Mouse (Mus musculus) liver, embryonic 11.5 days (tissue): ENCODE results near the gene Nup107. TPM values are rescaled to one million over a fixed set of nuclear protein-coding genes. Genes with fewer than 3 reads are reported as not detected.
"Not testable (repeated sequence)": the region's sequence is repeated elsewhere in the genome, so short reads cannot be mapped to it uniquely, and the experiment has no call there.

Experiments
- ATAC-seq: fragments of 200-750 bp; cut with Nextera tagmentation; replicated peaks from 2 replicates; pipeline ENCODE4 v1.8.0; 2017; ENCODE audit warnings: moderate number of reproducible peaks, mild to moderate bottlenecking, moderate TSS enrichment, moderate library complexity; ENCODE audit not compliant: low FRiP score
- DNase-seq: peaks from one replicate; pipeline ENCODE4 v3.0.0-alpha.2; 2017; ENCODE audit warnings: low spot score
- H3K27ac ChIP-seq: fragments of 300-500 bp; sonication (generic); 2 replicates; pipeline ENCODE4 v1.5.1; 2014; ENCODE audit warnings: mild to moderate bottlenecking, low read depth, low read length, control low read depth
- H3K27me3 ChIP-seq: fragments of 300-500 bp; sonication (generic); replicated peaks from 2 replicates; pipeline ENCODE4 v1.6.1; 2014; ENCODE audit warnings: low read length, mixed read lengths; ENCODE audit not compliant: control insufficient read depth, insufficient read depth
- H3K36me3 ChIP-seq: fragments of 300-500 bp; sonication (generic); 2 replicates; pipeline ENCODE4 v1.6.1; 2014; ENCODE audit warnings: mild to moderate bottlenecking, low read length, moderate library complexity, mixed read lengths; ENCODE audit not compliant: control insufficient read depth, insufficient read depth
- H3K4me1 ChIP-seq: fragments of 300-500 bp; sonication (generic); replicated peaks from 2 replicates; pipeline ENCODE4 v1.6.1; 2014; ENCODE audit warnings: low read length, mixed read lengths; ENCODE audit not compliant: control insufficient read depth, insufficient read depth
- H3K4me2 ChIP-seq: fragments of 300-500 bp; sonication (generic); 2 replicates; pipeline ENCODE4 v1.6.1; 2014; ENCODE audit warnings: mild to moderate bottlenecking, control low read depth, moderate library complexity
- H3K4me3 ChIP-seq: fragments of 300-500 bp; sonication (generic); 2 replicates; pipeline ENCODE4 v1.5.1; 2014; ENCODE audit warnings: low read depth, low read length, control low read depth
- H3K9ac ChIP-seq: fragments of 300-500 bp; sonication (generic); 2 replicates; pipeline ENCODE4 v1.6.1; 2014; ENCODE audit warnings: low read depth, low read length, control low read depth
- H3K9me3 ChIP-seq: fragments of 300-500 bp; sonication (generic); 2 replicates; pipeline ENCODE4 v1.6.1; 2016; ENCODE audit warnings: low read length, inconsistent platforms, mixed read lengths; ENCODE audit not compliant: control insufficient read depth
- WGBS: fragments of 180-500 bp; shearing (Covaris S2); extraction: QIAGEN DNeasy Blood & Tissue Kit; methylation state at CpG from one replicate; pipeline ENCODE4 v1.1.7; 2014; 5-methylcytosine and 5-hydroxymethylcytosine counted together
- polyA plus RNA-seq: library from polyadenylated mRNA; unstranded; fragments of >200 nt; fragmentation: Nextera tagmentation; extraction: Ambion mirVana; gene quantifications from 2 replicates; pipeline ENCODE4 v1.2.1, GENCODE M21; 2014

The Nup107 gene
- polyA plus RNA-seq, 1 experiment from 2014 or later, result 102 TPM

GRCm38 (mm10) chr10:117737075-117737474 lies 55.4 kb downstream of the Nup107 start:
- H3K4me3 ChIP-seq, result no peak overlapping the region
- DNase-seq, result no peak
- ATAC-seq, result no peak
- no peaks in the 10 kb centered on the region for H3K9me3 ChIP-seq
- no peaks in the 10 kb centered on the region for H3K27me3 ChIP-seq
- H3K36me3 ChIP-seq, result peaks cover 3% of the 10 kb centered on the region; the same call in 1 of the 2 replicates
- no peak overlapping the region for H3K4me2 ChIP-seq
- H3K9ac ChIP-seq, result no peak overlapping the region
- H3K4me1 ChIP-seq, result peaks cover 17% of the 10 kb centered on the region
- no peak overlapping the region for H3K27ac ChIP-seq
- 75% methylated on average over 4 of the region's 4 CpGs for WGBS

GRCm38 (mm10) chr10:117736573-117736972 lies 55.9 kb downstream of the Nup107 start:
- no peaks in the 10 kb centered on the region for H3K27me3 ChIP-seq

GRCm38 (mm10) chr10:117735396-117735795 lies 57.1 kb downstream of the Nup107 start:
- not testable (repeated sequence) for H3K4me2 ChIP-seq, H3K9ac ChIP-seq, DNase-seq, ATAC-seq, H3K9me3 ChIP-seq, H3K27ac ChIP-seq, H3K36me3 ChIP-seq, H3K27me3 ChIP-seq, H3K4me3 ChIP-seq
- peaks cover 29% of the 10 kb centered on the region for H3K4me1 ChIP-seq
- WGBS, result 87% methylated on average over 11 of the region's 12 CpGs

More at GRCm38 (mm10) chr10:117736573-117736972, 55.9 kb downstream of the Nup107 start:
- DNase-seq, result no peak
- no peaks in the 10 kb centered on the region for H3K9me3 ChIP-seq
- no peak overlapping the region for H3K4me2 ChIP-seq
- peaks cover 21% of the 10 kb centered on the region for H3K4me1 ChIP-seq
- peaks cover 3% of the 10 kb centered on the region; the same call in 1 of the 2 replicates for H3K36me3 ChIP-seq
- no peak overlapping the region for H3K9ac ChIP-seq
- no peak for ATAC-seq
- no peak overlapping the region for H3K27ac ChIP-seq
- no peak overlapping the region for H3K4me3 ChIP-seq
- WGBS, result 82% methylated on average over 5 of the region's 5 CpGs

GRCm38 (mm10) chr10:117734104-117734852 lies 58.2 kb downstream of the Nup107 start:
- H3K4me2 ChIP-seq, H3K4me3 ChIP-seq, H3K9me3 ChIP-seq, H3K9ac ChIP-seq, H3K27me3 ChIP-seq, ATAC-seq, H3K27ac ChIP-seq, DNase-seq, H3K36me3 ChIP-seq: not testable (repeated sequence)
- 65% methylated on average over 9 of the region's 10 CpGs for WGBS
- H3K4me1 ChIP-seq, result peaks cover 29% of the 10 kb centered on the region

- not testable (repeated sequence) for ATAC-seq
These were observed 58.9 kb downstream of the Nup107 start for GRCm38 (mm10) chr10:117733626-117734025.

GRCm38 (mm10) chr10:117732962-117733592 lies 59.4 kb downstream of the Nup107 start:
- H3K4me2 ChIP-seq, result peak overlapping the region; percentile 36
- ATAC-seq, result no peak

More at GRCm38 (mm10) chr10:117733626-117734025, 58.9 kb downstream of the Nup107 start:
- H3K4me1 ChIP-seq, result peaks cover 28% of the 10 kb centered on the region
- H3K27me3 ChIP-seq, H3K4me3 ChIP-seq, DNase-seq, H3K9me3 ChIP-seq, H3K36me3 ChIP-seq, H3K27ac ChIP-seq, H3K4me2 ChIP-seq, H3K9ac ChIP-seq: not testable (repeated sequence)
- 24% methylated on average over 8 of the region's 8 CpGs for WGBS

GRCm38 (mm10) chr10:117732184-117732583 lies 60.3 kb downstream of the Nup107 start:
- Histone ChIP-seq H3K4me3 (no peak overlapping the region), H3K4me1 (peaks cover 26% of the 10 kb centered on the region), H3K27me3 (no peaks in the 10 kb centered on the region), H3K9me3 (no peaks in the 10 kb centered on the region), H3K9ac (no peak overlapping the region), H3K4me2 (peak overlapping the region; percentile 36; the same call in 1 of the 2 replicates), H3K36me3 (no peaks in the 10 kb centered on the region), H3K27ac (peak overlapping the region; percentile 72)
- 39% methylated on average over 5 of the region's 5 CpGs for WGBS
- ATAC-seq (peak; percentile 96), DNase-seq (no peak)

More at GRCm38 (mm10) chr10:117732962-117733592, 59.4 kb downstream of the Nup107 start:
- 59% methylated on average over 14 of the region's 14 CpGs for whole genome bisulfite sequencing
- H3K27me3 ChIP-seq, result no peaks in the 10 kb centered on the region
- no peak overlapping the region for H3K4me3 ChIP-seq
- H3K36me3 ChIP-seq, result no peaks in the 10 kb centered on the region
- H3K4me1 ChIP-seq, result peaks cover 26% of the 10 kb centered on the region
- no peak for DNase-seq
- H3K27ac ChIP-seq, result peak overlapping the region; percentile 2; the same call in 1 of the 2 replicates
- H3K9ac ChIP-seq, result no peak overlapping the region
- no peaks in the 10 kb centered on the region for H3K9me3 ChIP-seq

GRCm38 (mm10) chr10:117731244-117732101 lies 61.0 kb downstream of the Nup107 start:
- Histone ChIP-seq H3K36me3 (no peaks in the 10 kb centered on the region), H3K4me2 (peak overlapping the region; percentile 47), H3K4me1 (peaks cover 26% of the 10 kb centered on the region), H3K4me3 (no peak overlapping the region), H3K9ac (no peak overlapping the region), H3K9me3 (no peaks in the 10 kb centered on the region), H3K27ac (peak overlapping the region; percentile 72), H3K27me3 (no peaks in the 10 kb centered on the region)
- DNase-seq (peak; percentile 46), ATAC-seq (peak; percentile 65)
- whole genome bisulfite sequencing, result 40% methylated on average over 14 of the region's 15 CpGs
